Mouse (Mus musculus): ENCODE results near the gene Olfr54.

The Olfr54 gene

GRCm38 (mm10) chr11:51060981-51061380 is 46.9 kb downstream of the Olfr54 start:
- in situ Hi-C loops (cut with MboI; ENCODE audit: low pct_unique_long_range_greater_than_20kb in 1 of 2, low sequenced_read_pairs in 2 of 2, unreplicated experiment in 1 of 2) = no loop called here

DNA sequence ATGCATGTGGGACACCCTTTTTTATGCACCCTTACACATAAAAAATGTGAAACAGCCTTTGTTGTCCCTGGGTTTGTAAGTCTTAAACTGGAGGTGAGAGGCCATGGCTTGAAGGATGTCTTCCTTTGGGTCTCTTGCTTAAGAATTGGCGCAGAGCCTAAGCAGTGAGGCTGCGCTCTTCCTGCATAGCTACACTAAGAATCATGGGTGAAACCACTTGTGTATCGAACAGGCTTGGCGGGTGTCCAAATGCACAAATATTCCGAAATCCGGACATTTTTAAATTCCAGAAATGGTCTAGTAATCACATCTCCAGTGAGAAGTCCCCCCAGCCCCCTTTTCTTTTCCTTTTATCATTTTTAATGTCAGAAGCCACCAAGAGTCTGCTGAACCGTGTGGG is 49.2 kb downstream of the Olfr54 start:
- in situ Hi-C loops (cut with MboI; ENCODE audit: low pct_unique_long_range_greater_than_20kb in 1 of 2, low sequenced_read_pairs in 2 of 2, unreplicated experiment in 1 of 2) = no loop called here

DNA sequence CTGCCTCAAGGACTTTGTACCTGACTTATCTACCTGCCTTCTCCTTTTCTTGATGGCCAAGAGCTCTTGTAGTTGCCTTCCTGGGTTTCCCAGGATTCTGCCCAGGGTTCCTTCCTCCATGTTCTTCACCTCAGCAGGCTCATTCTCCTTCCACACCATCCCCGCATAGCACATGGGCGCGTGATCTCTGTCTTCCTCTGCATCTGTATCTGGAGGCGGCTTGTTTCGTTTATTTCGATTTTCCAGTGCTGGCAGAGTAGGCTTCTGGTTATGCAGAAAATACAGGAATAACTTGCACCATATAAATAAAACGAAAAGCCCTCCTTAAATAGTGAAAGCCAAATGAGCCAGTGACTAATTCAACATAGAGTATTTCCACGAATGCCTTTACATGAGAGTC is 49.8 kb downstream of the Olfr54 start:
- in situ Hi-C loops (cut with MboI; ENCODE audit: low pct_unique_long_range_greater_than_20kb in 1 of 2, low sequenced_read_pairs in 2 of 2, unreplicated experiment in 1 of 2) = no loop called here
